Mouse (Mus musculus) kidney, embryonic 15.5 days (tissue): Measurements from ENCODE around the gene Tmem254c. TPM values are rescaled to one million over a fixed set of nuclear protein-coding genes. Genes with fewer than 3 reads are reported as not detected.
A peak's percentile ranks its signal among the peaks of the same experiment; 100 is the strongest.
"Not testable (repeated sequence)": the region's sequence is repeated elsewhere in the genome, so short reads cannot be mapped to it uniquely, and the experiment has no call there.

Source experiments
- ATAC-seq: fragments of 200-750 bp; cut with Nextera tagmentation; replicated peaks from 2 replicates; pipeline ENCODE4 v1.8.0; 2017; ENCODE audit warnings: moderate TSS enrichment; ENCODE audit not compliant: low FRiP score
- H3K27ac ChIP-seq: fragments of 300-500 bp; sonication (generic); 2 replicates; pipeline ENCODE4 v1.5.1; 2015; ENCODE audit warnings: mild to moderate bottlenecking, inconsistent platforms
- H3K27me3 ChIP-seq: fragments of 300-500 bp; sonication (generic); 2 replicates; pipeline ENCODE4 v1.6.1; 2015; ENCODE audit warnings: inconsistent platforms
- H3K36me3 ChIP-seq: fragments of 300-500 bp; sonication (generic); 2 replicates; pipeline ENCODE4 v1.6.1; 2015; ENCODE audit warnings: inconsistent platforms
- H3K4me1 ChIP-seq: fragments of 300-500 bp; sonication (generic); 2 replicates; pipeline ENCODE4 v1.6.1; 2015; ENCODE audit warnings: inconsistent platforms
- H3K4me2 ChIP-seq: fragments of 300-500 bp; sonication (generic); 2 replicates; pipeline ENCODE4 v1.6.1; 2015; ENCODE audit warnings: moderate library complexity, mild to moderate bottlenecking, inconsistent platforms
- H3K4me3 ChIP-seq: fragments of 300-500 bp; sonication (generic); replicated peaks from 2 replicates; pipeline ENCODE4 v1.5.1; 2015; ENCODE audit warnings: mild to moderate bottlenecking, inconsistent platforms
- H3K9ac ChIP-seq: fragments of 300-500 bp; sonication (generic); 2 replicates; pipeline ENCODE4 v1.6.1; 2015; ENCODE audit warnings: mild to moderate bottlenecking, inconsistent platforms
- H3K9me3 ChIP-seq: fragments of 300-500 bp; sonication (generic); replicated peaks from 2 replicates; pipeline ENCODE4 v1.6.1; 2016; ENCODE audit warnings: inconsistent platforms
- WGBS: fragments of 180-500 bp; shearing (Covaris S2); methylation state at CpG from one replicate; pipeline ENCODE4 v1.1.7; 2015; ENCODE audit warnings: mixed read lengths; 5-methylcytosine and 5-hydroxymethylcytosine counted together
- polyA plus RNA-seq: library from polyadenylated mRNA; unstranded; fragments of >200 nt; fragmentation: Nextera tagmentation; extraction: Ambion mirVana; gene quantifications from 2 replicates; pipeline ENCODE4 v1.2.1, GENCODE M21; 2015

The Tmem254c gene
- 30.3 and 33.2 TPM in 2 replicates for polyA plus RNA-seq

GRCm38 (mm10) chr14:26067325-26067633 lies at the start of gene Tmem254c:
Gene Tmem254c, minus strand, starts transcription at chr14:26067355.
- H3K27me3 ChIP-seq, H3K36me3 ChIP-seq, H3K4me2 ChIP-seq, H3K4me1 ChIP-seq, H3K9me3 ChIP-seq, H3K9ac ChIP-seq, H3K4me3 ChIP-seq, H3K27ac ChIP-seq: not testable (repeated sequence)
- ATAC-seq = peak; percentile 80; the same call in 1 of the 2 replicates
- no CpG with 5 or more reads among the region's 10 CpGs for WGBS

GRCm38 (mm10) chr14:26097622-26098021 lies 30.5 kb upstream of the Tmem254c start:
- H3K9ac ChIP-seq, ATAC-seq, H3K4me2 ChIP-seq, H3K27ac ChIP-seq, H3K27me3 ChIP-seq, H3K36me3 ChIP-seq, H3K4me3 ChIP-seq, H3K4me1 ChIP-seq, H3K9me3 ChIP-seq: not testable (repeated sequence)
- no CpG with 5 or more reads among the region's 3 CpGs for WGBS

GRCm38 (mm10) chr14:26081997-26082396 lies 14.8 kb upstream of the Tmem254c start, which contains the start of gene Cphx3:
Gene Cphx3, plus strand, starts transcription at chr14:26082297.
- H3K9me3 ChIP-seq, H3K36me3 ChIP-seq, H3K4me2 ChIP-seq, H3K4me1 ChIP-seq, ATAC-seq, H3K27me3 ChIP-seq, H3K9ac ChIP-seq, H3K4me3 ChIP-seq, H3K27ac ChIP-seq: not testable (repeated sequence)
- WGBS = no CpG with 5 or more reads among the region's 1 CpGs

- not testable (repeated sequence) for H3K36me3 ChIP-seq, H3K27ac ChIP-seq, H3K27me3 ChIP-seq, H3K4me2 ChIP-seq, ATAC-seq, H3K4me1 ChIP-seq, H3K9me3 ChIP-seq, H3K9ac ChIP-seq, H3K4me3 ChIP-seq
- WGBS = no CpG with 5 or more reads among the region's 6 CpGs
Measured at GRCm38 (mm10) chr14:26081216-26081615, 14.1 kb upstream of the Tmem254c start, which contains the start of gene Cphx2. Gene Cphx2, plus strand, starts transcription at chr14:26081516.

GRCm38 (mm10) chr14:26076620-26077390 lies 9.7 kb upstream of the Tmem254c start:
- not testable (repeated sequence) for H3K9me3 ChIP-seq, H3K36me3 ChIP-seq, H3K27ac ChIP-seq, ATAC-seq, H3K4me2 ChIP-seq, H3K4me1 ChIP-seq, H3K4me3 ChIP-seq, H3K27me3 ChIP-seq, H3K9ac ChIP-seq
- WGBS = no CpG with 5 or more reads among the region's 5 CpGs

GRCm38 (mm10) chr14:26066574-26067324 lies 406 bp downstream of the Tmem254c start:
- H3K4me1 ChIP-seq, H3K4me3 ChIP-seq, H3K27me3 ChIP-seq, H3K9ac ChIP-seq, H3K36me3 ChIP-seq, H3K9me3 ChIP-seq, H3K4me2 ChIP-seq, H3K27ac ChIP-seq: not testable (repeated sequence)
- WGBS = no CpG with 5 or more reads among the region's 44 CpGs
- ATAC-seq = peak; percentile 78

- H3K9me3 ChIP-seq, ATAC-seq, H3K4me1 ChIP-seq, H3K9ac ChIP-seq, H3K36me3 ChIP-seq, H3K4me2 ChIP-seq, H3K27me3 ChIP-seq, H3K4me3 ChIP-seq, H3K27ac ChIP-seq: not testable (repeated sequence)
- WGBS = no CpG with 5 or more reads among the region's 6 CpGs
Measured at GRCm38 (mm10) chr14:26059362-26059761, 7.8 kb downstream of the Tmem254c start.

- H3K9ac ChIP-seq, H3K4me2 ChIP-seq, H3K27me3 ChIP-seq, H3K9me3 ChIP-seq, H3K27ac ChIP-seq, H3K36me3 ChIP-seq, H3K4me3 ChIP-seq, ATAC-seq, H3K4me1 ChIP-seq: not testable (repeated sequence)
- WGBS = no CpG with 5 or more reads among the region's 3 CpGs
Measured at GRCm38 (mm10) chr14:26058184-26058583, 9.0 kb downstream of the Tmem254c start.

GRCm38 (mm10) chr14:26048767-26049166 lies 18.4 kb downstream of the Tmem254c start:
- not testable (repeated sequence) for H3K4me1 ChIP-seq, H3K27me3 ChIP-seq, ATAC-seq, H3K9ac ChIP-seq, H3K4me3 ChIP-seq, H3K27ac ChIP-seq, H3K4me2 ChIP-seq, H3K9me3 ChIP-seq, H3K36me3 ChIP-seq
- no CpG with 5 or more reads among the region's 9 CpGs for WGBS

- not testable (repeated sequence) for ATAC-seq, H3K9ac ChIP-seq, H3K9me3 ChIP-seq, H3K27me3 ChIP-seq, H3K4me3 ChIP-seq, H3K36me3 ChIP-seq, H3K27ac ChIP-seq, H3K4me1 ChIP-seq, H3K4me2 ChIP-seq
- WGBS = no CpG with 5 or more reads among the region's 8 CpGs
Measured at GRCm38 (mm10) chr14:26047026-26047425, 20.1 kb downstream of the Tmem254c start.

GRCm38 (mm10) chr14:26045007-26045406 lies 22.1 kb downstream of the Tmem254c start:
- ATAC-seq, H3K4me2 ChIP-seq, H3K27ac ChIP-seq, H3K9ac ChIP-seq, H3K9me3 ChIP-seq, H3K4me1 ChIP-seq, H3K4me3 ChIP-seq, H3K27me3 ChIP-seq, H3K36me3 ChIP-seq: not testable (repeated sequence)
- no CpG with 5 or more reads among the region's 5 CpGs for WGBS

- ATAC-seq = not testable (repeated sequence)
Measured at GRCm38 (mm10) chr14:26042611-26043010, 24.5 kb downstream of the Tmem254c start, which contains the start of gene Gm9780. Gene Gm9780, minus strand, starts transcription at chr14:26042711.

More at GRCm38 (mm10) chr14:26042611-26043010, 24.5 kb downstream of the Tmem254c start, which contains the start of gene Gm9780:
- not testable (repeated sequence) for H3K4me2 ChIP-seq, H3K27ac ChIP-seq, H3K4me3 ChIP-seq, H3K36me3 ChIP-seq, H3K27me3 ChIP-seq, H3K4me1 ChIP-seq, H3K9me3 ChIP-seq, H3K9ac ChIP-seq
- no CpG with 5 or more reads among the region's 26 CpGs for WGBS
